Mouse (Mus musculus): ENCODE measurements around the gene Fhl1. TPM values are rescaled to one million over a fixed set of nuclear protein-coding genes. Genes with fewer than 3 reads are reported as not detected.
A peak's percentile ranks its signal among the peaks of the same experiment; 100 is the strongest.

Gene Fhl1
- polyA plus RNA-seq, 1 experiment, result 20.6 TPM

GRCm38 (mm10) chrX:56787486-56787885, 55.9 kb downstream of the Fhl1 start:
- 80% methylated on average over 3 of the region's 3 CpGs for WGBS
- no peak overlapping the region for H3K4me3 ChIP-seq (ENCODE audit: control insufficient read depth, insufficient read depth, low read length)
- H3K4me1 ChIP-seq (replicated peaks; ENCODE audit: control insufficient read depth, insufficient read depth, low read length), result no peaks in the 10 kb centered on the region
- no peaks in the 10 kb centered on the region for H3K36me3 ChIP-seq (ENCODE audit: control insufficient read depth, insufficient read depth, low read length)
- no peak for DNase-seq
- H3K27ac ChIP-seq (ENCODE audit: control insufficient read depth, insufficient read depth, low read length), result no peak overlapping the region
- no peak for TF ChIP-seq POLR2A (IDR thresholded peaks at IDR 0.05; ENCODE audit: control insufficient read depth, extremely low read depth, insufficient read depth, low read length, poor library complexity)
- no peak for TF ChIP-seq CTCF (IDR thresholded peaks at IDR 0.05; ENCODE audit: borderline replicate concordance, control insufficient read depth, extremely low read depth, insufficient read depth, low read length, poor library complexity)
- H3K27me3 ChIP-seq (ENCODE audit: control insufficient read depth, insufficient read depth, low read length), result no peaks in the 10 kb centered on the region

- no peaks in the 10 kb centered on the region for H3K27me3 ChIP-seq (ENCODE audit: control insufficient read depth, insufficient read depth, low read length)
- H3K36me3 ChIP-seq (ENCODE audit: control insufficient read depth, insufficient read depth, low read length), result no peaks in the 10 kb centered on the region
- WGBS, result 95% methylated on average over 4 of the region's 4 CpGs
- no peak overlapping the region for H3K27ac ChIP-seq (ENCODE audit: control insufficient read depth, insufficient read depth, low read length)
- TF ChIP-seq POLR2A (IDR thresholded peaks at IDR 0.05; ENCODE audit: control insufficient read depth, extremely low read depth, insufficient read depth, low read length, poor library complexity), result no peak
- TF ChIP-seq CTCF (IDR thresholded peaks at IDR 0.05; ENCODE audit: borderline replicate concordance, control insufficient read depth, extremely low read depth, insufficient read depth, low read length, poor library complexity), result no peak
- H3K4me1 ChIP-seq (replicated peaks; ENCODE audit: control insufficient read depth, insufficient read depth, low read length), result no peaks in the 10 kb centered on the region
- no peak overlapping the region for H3K4me3 ChIP-seq (ENCODE audit: control insufficient read depth, insufficient read depth, low read length)
- DNase-seq, result no peak
These were observed 59.0 kb downstream of the Fhl1 start for GRCm38 (mm10) chrX:56790591-56790990.

GRCm38 (mm10) chrX:56791268-56791667, 59.7 kb downstream of the Fhl1 start:
- TF ChIP-seq CTCF (IDR thresholded peaks at IDR 0.05; ENCODE audit: borderline replicate concordance, control insufficient read depth, extremely low read depth, insufficient read depth, low read length, poor library complexity) (no peak), POLR2A (IDR thresholded peaks at IDR 0.05; ENCODE audit: control insufficient read depth, extremely low read depth, insufficient read depth, low read length, poor library complexity) (no peak)
- Histone ChIP-seq H3K4me3 (ENCODE audit: control insufficient read depth, insufficient read depth, low read length) (no peak overlapping the region), H3K4me1 (replicated peaks; ENCODE audit: control insufficient read depth, insufficient read depth, low read length) (no peaks in the 10 kb centered on the region), H3K36me3 (ENCODE audit: control insufficient read depth, insufficient read depth, low read length) (no peaks in the 10 kb centered on the region), H3K27me3 (ENCODE audit: control insufficient read depth, insufficient read depth, low read length) (no peaks in the 10 kb centered on the region), H3K27ac (ENCODE audit: control insufficient read depth, insufficient read depth, low read length) (no peak overlapping the region)
- WGBS, result 47% methylated on average over 15 of the region's 15 CpGs
- DNase-seq, result peak; percentile 11

GRCm38 (mm10) chrX:56821765-56822603, 90.4 kb downstream of the Fhl1 start, which contains the start of gene Map7d3:
Gene Map7d3, minus strand, starts transcription at chrX:56822326.
- H3K27ac ChIP-seq (ENCODE audit: control insufficient read depth, insufficient read depth, low read length), result no peak within 1 kb of the TSS
- H3K4me3 ChIP-seq (ENCODE audit: control insufficient read depth, insufficient read depth, low read length), result peak within 1 kb of the TSS; percentile 51
- WGBS, result 4% methylated on average over 34 of the region's 35 CpGs
- DNase-seq, result peak; percentile 5
- no peaks in the 10 kb centered on the region for H3K27me3 ChIP-seq (ENCODE audit: control insufficient read depth, insufficient read depth, low read length)
- H3K36me3 ChIP-seq (ENCODE audit: control insufficient read depth, insufficient read depth, low read length), result no peaks in the 10 kb centered on the region
- H3K4me1 ChIP-seq (replicated peaks; ENCODE audit: control insufficient read depth, insufficient read depth, low read length), result peaks cover 5% of the 10 kb centered on the region; the same call in 1 of the 2 replicates
- TF ChIP-seq CTCF (IDR thresholded peaks at IDR 0.05; ENCODE audit: borderline replicate concordance, control insufficient read depth, extremely low read depth, insufficient read depth, low read length, poor library complexity), result no peak

- no peak for DNase-seq
- 33% methylated on average over 6 of the region's 6 CpGs for WGBS
- Histone ChIP-seq H3K4me1 (replicated peaks; ENCODE audit: control insufficient read depth, insufficient read depth, low read length) (no peaks in the 10 kb centered on the region), H3K27ac (ENCODE audit: control insufficient read depth, insufficient read depth, low read length) (no peak overlapping the region), H3K4me3 (ENCODE audit: control insufficient read depth, insufficient read depth, low read length) (no peak overlapping the region), H3K36me3 (ENCODE audit: control insufficient read depth, insufficient read depth, low read length) (no peaks in the 10 kb centered on the region), H3K27me3 (ENCODE audit: control insufficient read depth, insufficient read depth, low read length) (no peaks in the 10 kb centered on the region)
- TF ChIP-seq CTCF (IDR thresholded peaks at IDR 0.05; ENCODE audit: borderline replicate concordance, control insufficient read depth, extremely low read depth, insufficient read depth, low read length, poor library complexity) (no peak), POLR2A (IDR thresholded peaks at IDR 0.05; ENCODE audit: control insufficient read depth, extremely low read depth, insufficient read depth, low read length, poor library complexity) (no peak)
These were observed 95.9 kb downstream of the Fhl1 start for GRCm38 (mm10) chrX:56827492-56827891.

GRCm38 (mm10) chrX:56835842-56836241, 104.3 kb downstream of the Fhl1 start:
- TF ChIP-seq CTCF (IDR thresholded peaks at IDR 0.05; ENCODE audit: borderline replicate concordance, control insufficient read depth, extremely low read depth, insufficient read depth, low read length, poor library complexity), result no peak
- TF ChIP-seq POLR2A (IDR thresholded peaks at IDR 0.05; ENCODE audit: control insufficient read depth, extremely low read depth, insufficient read depth, low read length, poor library complexity), result no peak
- Histone ChIP-seq H3K4me1 (replicated peaks; ENCODE audit: control insufficient read depth, insufficient read depth, low read length) (no peaks in the 10 kb centered on the region), H3K27me3 (ENCODE audit: control insufficient read depth, insufficient read depth, low read length) (no peaks in the 10 kb centered on the region), H3K27ac (ENCODE audit: control insufficient read depth, insufficient read depth, low read length) (no peak overlapping the region), H3K4me3 (ENCODE audit: control insufficient read depth, insufficient read depth, low read length) (no peak overlapping the region), H3K36me3 (ENCODE audit: control insufficient read depth, insufficient read depth, low read length) (no peaks in the 10 kb centered on the region)
- DNase-seq, result no peak
- WGBS, result 47% methylated on average over 6 of the region's 6 CpGs
